Mouse (Mus musculus) B cell, adult 67 days (primary cell): ENCODE measurements around the gene Klhdc8a. TPM values are rescaled to one million over a fixed set of nuclear protein-coding genes. Genes with fewer than 3 reads are reported as not detected.

ENCODE experiments used
- total RNA-seq, 2 experiments: library from RNA; stranded (reverse); gene quantifications; 4 replicates each; pipeline ENCODE4 v1.2.4; 2023

The Klhdc8a gene
- total RNA-seq: under 1 TPM in 1 of 2 experiments, not detected in 1; 0.12 TPM

GRCm38 (mm10) chr1:132298425-132298800 lies at the start of gene Klhdc8a:
Gene Klhdc8a (plus strand): TSS chr1:132298626.

GRCm38 (mm10) chr1:132315889-132316624 lies 17.6 kb downstream of the Klhdc8a start, which contains the start of gene Nuak2:
Gene Nuak2 (plus strand): TSS chr1:132316126.

Other genes with a start within 250 kb of the Klhdc8a start
- under 1 TPM in 1 of 2 experiments, not detected in 1; 0.17 TPM for gene Mfsd4a, start 230.6 kb upstream of the Klhdc8a start, total RNA-seq
- under 1 TPM in 1 of 2 experiments, not detected in 1; 0.44 TPM for gene Cdk18, start 158.9 kb upstream of the Klhdc8a start, total RNA-seq
- gene Lemd1, start 107.2 kb upstream of the Klhdc8a start, total RNA-seq: not detected
- gene AC124108.1, start 107.2 kb upstream of the Klhdc8a start, total RNA-seq: not detected
- not detected for gene Gm10188, start 68.9 kb upstream of the Klhdc8a start, total RNA-seq
- gene Nuak2, start 17.5 kb downstream of the Klhdc8a start, total RNA-seq: 100 to 1,000 TPM; 128 to 132 TPM
- gene Tmcc2, start 92.7 kb downstream of the Klhdc8a start, total RNA-seq: under 1 TPM; 0.55 to 0.59 TPM
- 10 to 100 TPM; 27.6 to 31.5 TPM for gene Dstyk, start 118.9 kb downstream of the Klhdc8a start, total RNA-seq
- gene Rbbp5, start 178.7 kb downstream of the Klhdc8a start, total RNA-seq: 10 to 100 TPM; 60.6 to 66.5 TPM
- gene Tmem81, start 207.6 kb downstream of the Klhdc8a start, total RNA-seq: 10 to 100 TPM; 13.4 to 16.3 TPM
- 10 to 100 TPM in 1 of 2 experiments, 1 to 10 TPM in 1; 7.3 to 10.2 TPM for gene Cntn2, start 244.6 kb downstream of the Klhdc8a start, total RNA-seq